Mouse (Mus musculus): Measurements from ENCODE around the gene Ndufaf2. TPM values are rescaled to one million over a fixed set of nuclear protein-coding genes. Genes with fewer than 3 reads are reported as not detected.

Gene Ndufaf2
- total RNA-seq, 1 experiment: 41.1 TPM

- H3K27ac ChIP-seq (ENCODE audit: insufficient read depth, low read depth, low read length, poor library complexity, severe bottlenecking): no peak overlapping the region
- peaks cover 10% of the 10 kb centered on the region for H3K36me3 ChIP-seq (ENCODE audit: control insufficient read depth, insufficient read depth, low read length, poor library complexity, severe bottlenecking)
- H3K4me3 ChIP-seq (ENCODE audit: insufficient read depth in 1 of 2, low read depth in 1 of 2, low read length in 2 of 2, poor library complexity in 1 of 2, severe bottlenecking in 1 of 2): no peak overlapping the region
- H3K9ac ChIP-seq (ENCODE audit: insufficient read depth, low read depth, low read length, poor library complexity, severe bottlenecking): no peak overlapping the region
- TF ChIP-seq MAFK (IDR thresholded peaks at IDR 0.05; ENCODE audit: insufficient read depth, low read depth, low read length) (no peak), ZC3H11A (IDR thresholded peaks at IDR 0.05; ENCODE audit: borderline replicate concordance, low read depth, low read length) (no peak), CHD2 (IDR thresholded peaks at IDR 0.05; ENCODE audit: low read depth, low read length) (no peak), HCFC1 (IDR thresholded peaks at IDR 0.05; ENCODE audit: borderline replicate concordance, insufficient read depth, low read length) (no peak), ZNF384 (IDR thresholded peaks at IDR 0.05; ENCODE audit: low read depth, low read length) (no peak)
- no peaks in the 10 kb centered on the region for H3K4me1 ChIP-seq (ENCODE audit: control insufficient read depth in 2 of 2, insufficient read depth in 2 of 2, low read length in 2 of 2, poor library complexity in 1 of 2)
- DNase-seq (ENCODE audit: low read depth, low spot score): no peak
- no peaks in the 10 kb centered on the region for H3K9me3 ChIP-seq (ENCODE audit: control insufficient read depth, insufficient read depth, low read depth, low read length)
- in situ Hi-C loops (cut with MboI; ENCODE audit: low sequenced_read_pairs in 2 of 2, unreplicated experiment in 2 of 2): no loop called here
Observed at GRCm38 (mm10) chr13:108184743-108185255, 26.4 kb upstream of the Ndufaf2 start.

GRCm38 (mm10) chr13:108180821-108181220 lies 22.4 kb upstream of the Ndufaf2 start:
- no peak overlapping the region for H3K9ac ChIP-seq (ENCODE audit: insufficient read depth, low read depth, low read length, poor library complexity, severe bottlenecking)
- H3K4me3 ChIP-seq (ENCODE audit: insufficient read depth in 1 of 2, low read depth in 1 of 2, low read length in 2 of 2, poor library complexity in 1 of 2, severe bottlenecking in 1 of 2): no peak overlapping the region
- no peak for DNase-seq (ENCODE audit: low read depth, low spot score)
- no peak for TF ChIP-seq ZNF384 (IDR thresholded peaks at IDR 0.05; ENCODE audit: low read depth, low read length)
- no peak for TF ChIP-seq CHD2 (IDR thresholded peaks at IDR 0.05; ENCODE audit: low read depth, low read length)
- no peak for TF ChIP-seq ZC3H11A (IDR thresholded peaks at IDR 0.05; ENCODE audit: borderline replicate concordance, low read depth, low read length)
- TF ChIP-seq HCFC1 (IDR thresholded peaks at IDR 0.05; ENCODE audit: borderline replicate concordance, insufficient read depth, low read length): no peak
- TF ChIP-seq MAFK (IDR thresholded peaks at IDR 0.05; ENCODE audit: insufficient read depth, low read depth, low read length): no peak
- in situ Hi-C loops (cut with MboI; ENCODE audit: low sequenced_read_pairs in 2 of 2, unreplicated experiment in 2 of 2): no loop called here
- no peaks in the 10 kb centered on the region for H3K4me1 ChIP-seq (ENCODE audit: control insufficient read depth in 2 of 2, insufficient read depth in 2 of 2, low read length in 2 of 2, poor library complexity in 1 of 2)
- no peaks in the 10 kb centered on the region for H3K9me3 ChIP-seq (ENCODE audit: control insufficient read depth, insufficient read depth, low read depth, low read length)
- H3K36me3 ChIP-seq (ENCODE audit: control insufficient read depth, insufficient read depth, low read length, poor library complexity, severe bottlenecking): peaks cover 26% of the 10 kb centered on the region
- no peak overlapping the region for H3K27ac ChIP-seq (ENCODE audit: insufficient read depth, low read depth, low read length, poor library complexity, severe bottlenecking)

DNA sequence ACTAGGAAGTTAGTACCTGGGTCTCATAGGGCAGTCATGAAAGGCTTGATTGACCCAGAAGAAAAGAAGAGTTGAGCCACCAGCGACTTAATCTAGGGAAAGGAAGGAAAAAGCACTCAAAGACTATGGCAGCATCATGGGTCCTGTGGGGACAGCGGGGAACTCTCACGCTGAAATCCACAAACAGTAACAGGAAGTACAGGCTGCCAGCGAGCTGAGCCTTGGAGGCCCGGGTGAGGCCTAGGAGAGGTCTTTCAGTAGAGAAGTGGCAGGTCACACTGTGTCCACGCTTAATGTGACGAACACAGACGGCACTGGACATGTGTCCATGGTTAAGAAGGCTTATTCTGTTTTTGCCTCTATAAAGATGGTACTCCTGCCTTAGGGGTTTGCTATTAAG lies 21.2 kb upstream of the Ndufaf2 start:
- Histone ChIP-seq H3K27ac (ENCODE audit: insufficient read depth, low read depth, low read length, poor library complexity, severe bottlenecking) (no peak overlapping the region), H3K4me1 (ENCODE audit: control insufficient read depth in 2 of 2, insufficient read depth in 2 of 2, low read length in 2 of 2, poor library complexity in 1 of 2) (no peaks in the 10 kb centered on the region), H3K9ac (ENCODE audit: insufficient read depth, low read depth, low read length, poor library complexity, severe bottlenecking) (no peak overlapping the region), H3K4me3 (ENCODE audit: insufficient read depth in 1 of 2, low read depth in 1 of 2, low read length in 2 of 2, poor library complexity in 1 of 2, severe bottlenecking in 1 of 2) (no peak overlapping the region), H3K9me3 (ENCODE audit: control insufficient read depth, insufficient read depth, low read depth, low read length) (no peaks in the 10 kb centered on the region), H3K36me3 (ENCODE audit: control insufficient read depth, insufficient read depth, low read length, poor library complexity, severe bottlenecking) (peaks cover 28% of the 10 kb centered on the region)
- DNase-seq (ENCODE audit: low read depth, low spot score): no peak
- TF ChIP-seq HCFC1 (IDR thresholded peaks at IDR 0.05; ENCODE audit: borderline replicate concordance, insufficient read depth, low read length) (no peak), CHD2 (IDR thresholded peaks at IDR 0.05; ENCODE audit: low read depth, low read length) (no peak), ZNF384 (IDR thresholded peaks at IDR 0.05; ENCODE audit: low read depth, low read length) (no peak), ZC3H11A (IDR thresholded peaks at IDR 0.05; ENCODE audit: borderline replicate concordance, low read depth, low read length) (no peak), MAFK (IDR thresholded peaks at IDR 0.05; ENCODE audit: insufficient read depth, low read depth, low read length) (no peak)
- in situ Hi-C loops (cut with MboI; ENCODE audit: low sequenced_read_pairs in 2 of 2, unreplicated experiment in 2 of 2): no loop called here

GRCm38 (mm10) chr13:108170511-108170910 lies 12.1 kb upstream of the Ndufaf2 start:
- no peak for TF ChIP-seq MAFK (IDR thresholded peaks at IDR 0.05; ENCODE audit: insufficient read depth, low read depth, low read length)
- TF ChIP-seq HCFC1 (IDR thresholded peaks at IDR 0.05; ENCODE audit: borderline replicate concordance, insufficient read depth, low read length): no peak
- TF ChIP-seq CHD2 (IDR thresholded peaks at IDR 0.05; ENCODE audit: low read depth, low read length): no peak
- no peak for TF ChIP-seq ZNF384 (IDR thresholded peaks at IDR 0.05; ENCODE audit: low read depth, low read length)
- no peak for DNase-seq (ENCODE audit: low read depth, low spot score)
- in situ Hi-C loops (cut with MboI; ENCODE audit: low sequenced_read_pairs in 2 of 2, unreplicated experiment in 2 of 2): no loop called here
- H3K36me3 ChIP-seq (ENCODE audit: control insufficient read depth, insufficient read depth, low read length, poor library complexity, severe bottlenecking): peaks cover 8% of the 10 kb centered on the region; the same call in 1 of the 2 replicates
- H3K4me1 ChIP-seq (ENCODE audit: control insufficient read depth in 2 of 2, insufficient read depth in 2 of 2, low read length in 2 of 2, poor library complexity in 1 of 2): no peaks in the 10 kb centered on the region
- H3K4me3 ChIP-seq (ENCODE audit: insufficient read depth in 1 of 2, low read depth in 1 of 2, low read length in 2 of 2, poor library complexity in 1 of 2, severe bottlenecking in 1 of 2): no peak overlapping the region
- H3K27ac ChIP-seq (ENCODE audit: insufficient read depth, low read depth, low read length, poor library complexity, severe bottlenecking): no peak overlapping the region
- no peaks in the 10 kb centered on the region for H3K9me3 ChIP-seq (ENCODE audit: control insufficient read depth, insufficient read depth, low read depth, low read length)
- H3K9ac ChIP-seq (ENCODE audit: insufficient read depth, low read depth, low read length, poor library complexity, severe bottlenecking): no peak overlapping the region

DNA sequence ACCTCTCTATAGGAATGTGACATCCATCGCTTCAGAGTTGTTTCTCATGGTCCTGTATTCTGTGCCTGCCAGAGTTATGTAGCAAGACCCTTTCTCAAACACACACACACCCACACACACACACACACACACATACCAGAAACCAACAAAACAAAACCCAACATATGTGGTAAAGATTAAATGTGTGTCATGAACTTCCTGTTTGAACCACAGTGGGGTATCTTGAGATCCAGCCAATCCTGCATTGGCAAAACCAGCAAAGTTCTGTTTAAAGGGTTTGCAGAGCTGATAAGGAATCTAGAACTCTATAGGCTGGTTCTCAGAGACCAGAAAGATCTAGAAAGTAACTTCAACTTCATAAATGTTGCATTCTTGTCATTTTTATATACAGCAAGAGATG lies 11.6 kb upstream of the Ndufaf2 start:
- Histone ChIP-seq H3K36me3 (ENCODE audit: control insufficient read depth, insufficient read depth, low read length, poor library complexity, severe bottlenecking) (peaks cover 8% of the 10 kb centered on the region; the same call in 1 of the 2 replicates), H3K4me3 (ENCODE audit: insufficient read depth in 1 of 2, low read depth in 1 of 2, low read length in 2 of 2, poor library complexity in 1 of 2, severe bottlenecking in 1 of 2) (no peak overlapping the region), H3K9ac (ENCODE audit: insufficient read depth, low read depth, low read length, poor library complexity, severe bottlenecking) (no peak overlapping the region), H3K27ac (ENCODE audit: insufficient read depth, low read depth, low read length, poor library complexity, severe bottlenecking) (no peak overlapping the region), H3K9me3 (ENCODE audit: control insufficient read depth, insufficient read depth, low read depth, low read length) (no peaks in the 10 kb centered on the region), H3K4me1 (ENCODE audit: control insufficient read depth in 2 of 2, insufficient read depth in 2 of 2, low read length in 2 of 2, poor library complexity in 1 of 2) (no peaks in the 10 kb centered on the region)
- TF ChIP-seq ZC3H11A (IDR thresholded peaks at IDR 0.05; ENCODE audit: borderline replicate concordance, low read depth, low read length) (no peak), CHD2 (IDR thresholded peaks at IDR 0.05; ENCODE audit: low read depth, low read length) (no peak), MAFK (IDR thresholded peaks at IDR 0.05; ENCODE audit: insufficient read depth, low read depth, low read length) (no peak), ZNF384 (IDR thresholded peaks at IDR 0.05; ENCODE audit: low read depth, low read length) (no peak), HCFC1 (IDR thresholded peaks at IDR 0.05; ENCODE audit: borderline replicate concordance, insufficient read depth, low read length) (no peak)
- DNase-seq (ENCODE audit: low read depth, low spot score): no peak
- in situ Hi-C loops (cut with MboI; ENCODE audit: low sequenced_read_pairs in 2 of 2, unreplicated experiment in 2 of 2): no loop called here
